Mouse (Mus musculus) Muller cell, postnatal 12 days (primary cell): ENCODE results near the gene Rad9a.

ENCODE experiments used
- DNase-seq: peaks from one replicate; pipeline ENCODE4 v3.0.0-alpha.2; 2015; ENCODE audit errors: inconsistent ontology term

The Rad9a gene

DNA sequence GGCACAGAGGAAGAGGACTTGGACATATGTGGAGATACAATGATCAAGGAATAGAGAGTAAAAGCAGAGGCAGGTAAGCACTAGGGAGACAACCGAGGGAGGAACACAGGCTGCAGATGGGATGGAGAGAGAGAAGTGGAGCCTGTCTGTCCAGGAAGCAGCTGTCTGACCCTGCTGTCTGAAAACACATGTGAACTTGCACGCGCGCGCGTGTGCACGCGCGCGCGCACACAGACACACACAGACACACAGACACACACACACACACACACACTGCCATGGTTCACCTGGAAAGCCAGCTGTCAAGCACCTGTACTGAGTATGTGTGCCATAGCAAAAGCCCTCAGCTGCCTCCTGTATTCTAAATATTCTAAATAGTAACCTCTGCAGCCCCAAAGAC is 16.8 kb upstream of the Rad9a start:
- DNase-seq: no peak

DNA sequence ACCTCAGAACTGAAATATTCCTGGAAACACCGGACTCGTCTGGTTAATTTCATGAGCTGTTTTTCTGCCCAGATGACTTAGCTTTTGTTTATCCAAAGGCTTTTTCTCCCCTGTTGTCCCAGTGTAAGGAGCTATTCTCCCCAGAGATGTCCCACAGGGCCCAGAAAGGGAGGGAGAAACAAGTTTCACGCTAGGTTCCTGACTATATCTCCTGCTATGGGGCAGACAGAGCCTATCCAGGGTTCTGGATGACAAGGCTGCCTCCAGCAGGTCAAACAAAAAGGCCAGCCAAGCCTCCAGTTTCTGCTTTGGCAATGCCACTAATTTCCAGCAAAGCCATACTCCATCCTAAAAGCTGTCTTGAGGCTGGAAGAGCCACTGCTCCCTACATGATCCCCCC is 16.4 kb upstream of the Rad9a start:
- DNase-seq: no peak

DNA sequence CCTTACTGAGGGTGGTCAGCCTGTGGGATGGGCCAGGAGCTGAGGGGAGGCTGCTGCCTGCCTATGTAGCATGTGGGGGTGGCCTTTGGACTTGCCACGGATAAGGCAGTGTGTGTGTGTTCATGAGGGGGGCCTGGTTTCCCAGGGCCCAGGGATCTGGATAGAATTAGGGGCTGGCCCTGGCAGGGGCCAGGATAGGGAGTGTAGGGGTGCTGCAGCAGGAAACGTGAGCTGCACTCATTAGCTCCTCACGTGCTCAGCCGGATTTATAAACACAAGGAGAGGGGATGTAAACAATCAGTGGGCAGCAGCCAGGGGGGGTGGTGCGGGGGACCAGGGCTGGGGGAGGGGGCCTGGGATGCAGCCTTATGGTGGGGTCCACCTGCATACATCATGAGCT is 15.7 kb upstream of the Rad9a start:
- DNase-seq: no peak

DNA sequence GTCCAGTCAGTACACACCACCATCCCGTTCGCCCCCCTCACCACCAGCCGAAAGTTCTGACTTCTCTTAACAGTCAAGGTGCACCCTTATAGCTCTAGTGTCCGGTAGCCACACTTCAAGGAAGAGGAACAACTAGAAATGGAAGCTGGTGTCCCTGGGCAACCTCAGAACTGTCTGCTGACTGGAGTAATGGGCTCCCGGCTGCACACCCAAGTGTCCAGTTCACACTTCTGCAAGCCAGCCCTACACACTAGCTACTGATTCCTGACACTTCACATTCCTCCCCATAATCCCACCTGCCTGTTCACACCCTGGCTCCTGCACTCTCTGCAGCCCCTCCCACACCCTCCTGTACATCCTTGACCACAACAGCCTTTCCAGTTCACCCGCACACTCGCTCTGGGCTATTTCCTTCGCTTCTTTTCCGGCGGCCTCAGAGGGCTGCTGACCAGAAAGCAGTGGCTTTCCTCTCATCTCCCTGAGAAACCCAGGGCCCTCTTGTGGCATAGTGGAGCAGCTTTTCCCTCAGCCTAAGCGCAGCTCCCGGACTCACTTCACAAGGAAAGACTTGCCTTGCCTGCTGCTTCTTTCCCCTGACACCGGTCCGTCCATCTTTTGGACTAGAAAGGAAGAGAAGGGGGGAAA is 14.7 kb upstream of the Rad9a start:
- DNase-seq: peak; percentile 58

DNA sequence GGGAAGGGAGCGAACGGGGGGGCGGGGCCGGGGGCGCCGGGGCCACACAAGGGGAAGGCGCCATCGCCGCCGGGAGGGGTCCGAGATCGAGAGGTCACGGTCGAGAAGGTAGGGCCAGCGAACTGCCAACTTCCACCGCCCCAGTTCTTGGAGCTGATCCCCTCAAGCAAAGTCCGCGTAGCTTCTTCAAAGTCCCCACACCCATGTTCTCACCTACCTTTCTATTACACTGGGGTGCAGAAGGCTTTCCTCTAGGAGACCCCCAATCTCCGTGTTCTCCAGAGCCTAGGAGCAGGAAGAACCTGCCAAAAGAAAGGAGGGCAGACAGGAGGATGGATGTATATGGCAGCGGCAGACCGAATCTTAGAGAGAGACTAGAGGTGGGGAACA is 14.0 kb upstream of the Rad9a start:
- DNase-seq: no peak

DNA sequence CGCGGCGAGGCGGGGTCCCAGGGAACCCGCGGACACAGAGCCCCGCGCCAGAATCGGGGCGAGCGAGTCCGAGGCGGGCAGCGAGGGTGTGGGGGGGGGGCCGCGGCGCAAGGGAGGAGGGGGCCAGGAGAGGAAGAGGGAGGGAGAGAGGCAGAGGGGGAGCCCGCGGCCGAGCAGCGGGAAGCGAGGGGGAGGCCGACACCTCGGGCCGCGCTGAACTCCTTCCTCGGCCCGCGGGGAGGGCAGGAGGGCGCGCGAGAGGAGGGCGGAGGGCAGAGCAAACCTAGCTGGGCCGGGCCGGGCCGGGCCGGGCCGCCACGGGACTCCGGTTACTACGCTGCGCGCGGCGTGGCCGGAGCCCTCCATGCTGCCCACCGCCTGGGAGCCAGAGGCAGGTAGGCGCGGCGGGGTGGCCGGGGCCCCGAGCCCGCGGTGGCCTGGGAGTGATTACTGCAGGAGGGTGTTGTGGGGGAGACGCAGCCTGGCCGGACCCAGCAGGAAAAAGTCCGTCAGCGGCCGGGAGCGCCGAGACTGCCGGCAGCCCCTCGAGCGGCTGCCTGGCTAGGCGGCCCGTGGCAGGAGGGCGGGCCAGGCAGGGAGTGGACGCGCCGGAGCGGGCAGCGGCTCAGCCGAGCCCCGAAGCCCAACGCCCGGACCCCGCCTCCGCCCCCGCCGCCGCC is 13.4 kb upstream of the Rad9a start:
- DNase-seq: peak; percentile 70

DNA sequence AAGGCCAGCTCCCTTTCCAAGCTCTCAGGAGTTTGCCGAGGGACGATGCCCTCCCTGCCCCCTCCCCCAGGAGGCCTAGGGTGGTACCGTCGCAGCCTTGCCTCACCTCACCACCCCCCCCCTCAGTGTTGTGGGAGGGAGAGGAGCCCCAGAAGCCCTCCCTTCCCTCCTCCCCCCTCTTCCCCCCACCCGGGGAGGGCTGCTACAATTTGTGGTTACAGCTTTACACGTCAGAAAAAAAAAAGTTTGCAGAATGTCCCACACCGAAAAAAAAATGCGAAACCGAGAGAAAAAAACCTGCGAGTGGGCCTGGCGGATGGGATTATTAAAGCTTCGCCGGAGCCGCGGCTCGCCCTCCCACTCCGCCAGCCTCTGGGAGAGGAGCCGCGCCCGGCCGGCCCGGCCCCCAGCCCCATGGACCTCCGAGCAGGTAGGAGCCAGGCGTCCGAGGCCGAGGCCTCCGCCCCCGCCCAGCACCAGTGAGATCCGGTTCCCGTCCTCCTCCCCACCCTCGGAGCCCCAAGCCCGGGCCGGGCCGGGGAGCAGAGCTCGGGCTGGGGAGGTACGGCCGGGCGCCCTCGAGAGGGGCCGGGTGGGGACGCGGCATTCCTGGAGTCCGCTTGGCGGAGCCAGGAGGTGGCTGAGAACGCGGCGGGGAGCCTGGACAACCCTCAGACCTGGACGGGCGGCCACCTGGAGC is 12.8 kb upstream of the Rad9a start, which contains the start of the genes Clcf1 and AC109138.7:
Gene Clcf1 (plus strand): TSS at position 168 of the 700 bp plus-strand sequence.
Gene AC109138.7 (plus strand): TSS at position 287 of the 700 bp plus-strand sequence.
- peak; percentile 97 for DNase-seq

DNA sequence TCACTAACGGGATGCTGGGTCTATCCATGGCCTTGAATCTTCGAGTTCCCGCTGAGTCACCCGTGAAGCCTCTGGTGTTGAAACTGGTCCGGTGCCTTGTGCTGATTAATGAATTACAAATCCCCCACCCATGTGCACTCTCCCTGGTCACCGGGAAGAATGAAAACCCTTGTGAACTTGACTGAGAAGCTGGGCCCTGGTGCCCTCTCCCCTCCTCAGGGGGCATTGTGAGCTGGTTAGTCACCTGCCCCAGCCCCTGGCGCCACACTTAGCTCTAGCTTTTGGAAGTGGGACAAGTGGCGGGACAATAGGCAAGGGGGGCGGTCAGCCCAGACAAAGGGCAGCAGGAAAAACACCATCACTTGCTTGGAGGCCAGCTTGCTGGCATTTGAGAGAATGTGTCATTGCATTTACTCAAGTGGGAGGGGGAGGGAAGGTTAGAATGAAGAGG is 12.1 kb upstream of the Rad9a start:
- peak; percentile 99 for DNase-seq

DNA sequence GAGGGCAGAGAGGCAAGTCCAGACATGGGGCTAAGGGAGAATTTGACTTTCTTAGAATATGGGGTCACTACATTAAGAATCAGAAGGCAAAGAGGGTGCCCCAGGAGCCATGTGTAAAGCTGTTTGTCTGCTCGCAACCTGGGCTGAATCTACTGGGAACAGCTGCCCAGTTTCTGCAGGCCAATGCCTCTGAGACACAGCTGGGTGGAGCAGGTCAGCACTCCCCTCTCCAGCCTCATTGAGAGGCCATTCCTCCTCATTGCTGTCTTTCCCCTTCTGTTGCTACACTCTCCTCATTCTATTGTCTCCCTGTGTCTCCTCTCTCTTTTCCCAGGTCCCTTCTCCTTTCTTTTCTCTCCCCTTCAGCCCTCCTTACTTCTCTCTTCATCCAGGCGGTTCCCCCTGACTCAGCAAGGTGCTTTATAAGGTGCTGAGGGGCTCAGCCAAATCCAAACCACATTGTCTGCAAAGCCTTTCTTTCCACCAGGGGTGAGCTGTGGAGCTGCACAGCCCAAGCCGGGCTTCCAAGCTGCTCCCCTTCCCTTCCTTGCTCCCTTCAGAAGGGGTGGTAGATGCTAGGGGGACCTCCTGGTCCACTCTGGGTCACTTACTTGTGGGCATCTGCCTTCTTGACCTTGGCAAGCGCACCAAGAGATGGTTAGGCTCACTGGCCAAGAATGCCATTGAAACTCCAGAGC is 10.6 kb upstream of the Rad9a start:
- DNase-seq: no peak

DNA sequence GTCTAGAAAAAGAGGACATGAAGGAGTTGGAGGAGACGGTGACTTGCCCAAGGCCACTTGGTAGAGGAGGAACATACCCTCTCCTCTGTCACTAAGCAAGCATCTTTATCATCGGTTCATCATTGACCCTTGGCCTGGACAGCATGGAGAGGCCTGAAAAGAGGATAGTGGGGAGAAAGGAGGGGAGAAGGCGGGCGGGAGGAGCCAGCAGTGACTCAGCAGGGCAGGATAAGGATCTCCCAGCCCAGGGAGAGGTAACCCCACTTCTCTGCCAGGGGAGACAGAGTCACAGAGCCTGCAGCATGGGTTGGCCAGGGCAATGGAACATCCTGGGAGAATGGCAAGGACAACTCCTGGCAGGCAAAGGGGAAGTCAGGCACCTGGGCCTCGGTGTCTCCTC is 7.1 kb upstream of the Rad9a start:
- no peak for DNase-seq

DNA sequence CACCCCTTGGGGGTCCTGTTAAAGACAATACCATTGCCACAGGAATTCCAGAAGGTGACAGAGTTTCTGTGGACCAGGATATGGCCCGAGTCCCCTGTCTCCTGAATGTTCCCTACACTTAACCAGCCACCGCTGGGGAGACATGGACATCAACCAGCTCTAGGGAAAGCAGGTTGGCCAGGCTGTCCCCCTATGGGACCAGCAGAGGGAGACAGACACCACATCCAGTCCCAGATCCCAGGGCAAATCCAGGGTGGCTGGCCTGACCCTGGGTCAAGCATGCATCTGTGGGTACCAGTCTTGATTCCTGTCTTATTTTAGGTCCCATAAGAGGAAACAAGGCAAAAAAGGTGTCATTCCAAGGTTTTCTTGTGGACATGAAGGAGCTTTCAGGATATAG is 5.5 kb upstream of the Rad9a start:
- peak; percentile 77 for DNase-seq

DNA sequence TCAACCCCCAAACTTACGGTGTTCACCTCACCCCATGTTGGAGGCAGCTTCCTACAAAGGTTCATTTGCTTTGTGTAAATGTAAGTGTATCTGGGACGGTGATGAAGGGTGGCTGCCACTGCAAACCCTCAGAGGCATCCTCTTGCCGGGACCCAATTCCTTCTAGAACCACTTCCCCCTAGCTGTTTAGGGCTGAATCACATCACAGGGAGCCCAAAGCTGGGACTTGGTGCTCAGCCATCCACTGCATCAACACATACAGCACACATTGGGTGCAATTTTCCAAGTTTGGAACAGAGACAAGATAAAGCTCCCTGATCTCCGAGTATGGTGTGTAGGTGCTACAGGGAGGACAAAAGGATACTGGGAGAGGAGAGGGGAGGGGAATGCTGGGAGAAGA is 3.4 kb upstream of the Rad9a start:
- DNase-seq: no peak

DNA sequence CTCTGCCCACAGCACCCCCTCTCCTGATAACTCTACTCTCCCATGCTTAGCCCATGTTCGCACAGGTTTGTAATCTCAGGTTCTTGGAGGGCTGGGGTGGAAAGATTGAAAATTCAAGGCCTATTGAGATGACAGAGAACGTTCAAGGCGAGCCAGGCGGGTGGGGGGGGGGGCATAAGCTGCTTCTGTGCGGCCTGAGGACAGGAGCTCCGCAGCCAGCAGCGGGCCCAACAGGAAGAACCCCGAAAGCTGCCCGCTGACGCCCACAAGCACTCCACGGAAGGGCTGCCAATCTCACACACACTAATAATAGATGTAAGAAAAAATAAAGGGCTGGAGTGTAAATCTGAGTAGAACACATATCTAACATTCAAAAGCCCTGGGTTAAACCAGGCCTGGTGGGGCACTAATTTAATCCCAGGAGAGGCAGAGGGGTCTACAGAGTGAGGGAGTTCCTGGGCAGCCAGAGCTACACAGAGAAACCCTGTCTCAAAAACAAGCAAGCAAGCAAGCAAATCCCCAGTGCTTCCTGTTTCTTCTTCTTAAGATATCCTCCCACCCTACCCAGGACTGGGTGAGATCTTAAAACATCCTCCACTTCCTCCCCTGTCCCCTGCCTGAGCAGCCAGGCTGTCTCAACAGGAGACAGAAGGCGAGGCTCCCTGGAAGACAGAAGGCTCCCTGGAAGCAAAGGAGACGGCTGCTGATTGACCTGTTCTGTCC is 2.3 kb upstream of the Rad9a start:
- DNase-seq: no peak

DNA sequence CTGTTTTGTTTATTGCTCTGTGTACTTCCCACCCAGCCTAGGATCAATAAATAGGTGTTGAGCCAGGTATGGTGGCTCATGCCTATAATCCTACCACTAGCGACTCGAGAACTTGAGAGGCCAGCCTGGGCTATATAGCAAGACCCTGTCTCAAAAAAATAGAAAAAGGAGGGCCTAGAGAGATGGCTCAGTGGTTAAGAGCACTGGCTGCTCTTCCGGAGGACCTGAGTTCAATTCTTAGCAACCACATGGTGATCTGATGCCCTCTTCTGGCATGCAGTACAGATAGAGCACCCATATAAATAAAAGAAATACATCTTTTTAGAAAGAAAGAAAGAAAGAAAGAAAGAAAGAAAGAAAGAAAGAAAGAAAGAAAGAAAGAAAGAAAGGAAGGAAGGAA is 1.7 kb upstream of the Rad9a start:
- DNase-seq: no peak

DNA sequence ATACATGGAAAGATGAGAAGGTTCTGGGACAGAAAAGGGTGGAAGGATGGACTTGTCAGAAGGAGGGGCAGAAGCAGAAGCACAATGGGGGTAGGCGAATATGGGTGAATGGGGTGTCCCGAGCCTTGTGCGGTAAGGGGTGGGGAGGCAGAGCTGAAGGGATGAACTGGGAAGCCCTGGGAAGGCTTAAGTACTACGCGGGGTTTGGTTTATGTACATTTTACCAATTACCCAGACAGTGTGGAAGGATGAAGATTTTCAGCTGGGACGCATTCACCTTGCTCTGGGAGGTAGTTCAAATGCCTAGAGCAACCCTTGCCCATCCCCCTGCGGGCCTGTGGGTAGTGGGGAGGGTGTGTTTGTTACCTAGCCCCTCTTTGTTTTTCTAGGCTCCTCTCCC is 687 bp upstream of the Rad9a start:
- DNase-seq: no peak

DNA sequence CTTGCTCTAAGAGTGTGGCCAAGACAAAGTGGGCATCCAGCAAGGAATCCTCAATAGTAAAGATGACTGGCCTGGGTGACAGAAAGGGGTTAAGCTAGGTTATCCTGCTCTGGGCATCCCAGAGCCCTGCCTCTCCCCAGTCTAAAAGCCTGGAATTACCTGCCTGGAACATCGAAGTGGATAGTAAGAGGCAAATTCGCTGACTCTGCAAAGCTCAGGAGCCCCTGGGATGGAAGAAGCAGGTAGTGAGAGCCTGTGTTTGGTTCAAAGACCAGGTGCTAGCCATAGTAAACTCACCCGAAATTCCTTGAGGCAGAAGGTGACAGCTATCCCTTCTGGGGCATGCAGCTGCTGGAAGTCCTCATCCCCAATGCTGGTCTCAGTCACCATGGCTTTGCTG is 4.3 kb downstream of the Rad9a start:
- no peak for DNase-seq

DNA sequence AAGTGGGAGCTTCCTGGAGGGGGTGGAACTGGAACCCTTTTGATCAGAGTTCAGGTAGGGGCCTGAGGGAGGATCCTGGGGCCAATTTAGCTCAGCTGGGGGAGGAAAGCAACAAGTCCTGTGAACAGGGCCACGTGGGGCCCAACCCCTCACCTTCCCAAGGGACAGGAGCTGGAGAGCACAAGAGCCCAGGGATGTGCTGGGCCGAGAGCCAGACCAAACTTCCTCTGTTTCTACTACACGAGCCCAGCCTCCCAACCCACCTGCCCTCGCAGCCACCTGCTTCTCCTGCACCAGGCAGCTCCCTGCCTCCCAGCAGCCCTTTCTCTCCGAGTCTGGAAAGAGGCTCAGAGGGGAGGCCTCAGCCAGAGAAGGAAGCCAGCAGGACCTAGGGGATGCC is 4.9 kb downstream of the Rad9a start:
- no peak for DNase-seq

DNA sequence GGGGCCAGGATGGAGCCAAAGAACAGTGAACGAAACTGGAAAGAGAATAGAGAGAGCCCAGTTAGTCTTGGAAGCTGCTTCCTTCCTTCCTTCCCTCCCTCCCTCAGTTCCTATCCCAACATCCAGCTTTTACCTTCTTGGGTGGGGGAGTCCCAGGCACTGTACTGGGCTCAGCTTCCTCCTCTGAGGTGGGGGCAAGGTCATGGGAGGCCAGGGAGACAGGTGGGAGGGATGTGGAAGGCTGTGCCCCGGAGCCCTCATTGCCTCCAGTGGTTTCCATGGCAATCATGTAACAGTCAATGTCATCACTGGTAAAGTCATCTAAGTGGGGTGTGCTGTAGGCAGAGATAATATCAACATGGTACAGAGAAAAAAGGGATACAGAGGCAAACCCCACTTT is 5.4 kb downstream of the Rad9a start:
- no peak for DNase-seq

DNA sequence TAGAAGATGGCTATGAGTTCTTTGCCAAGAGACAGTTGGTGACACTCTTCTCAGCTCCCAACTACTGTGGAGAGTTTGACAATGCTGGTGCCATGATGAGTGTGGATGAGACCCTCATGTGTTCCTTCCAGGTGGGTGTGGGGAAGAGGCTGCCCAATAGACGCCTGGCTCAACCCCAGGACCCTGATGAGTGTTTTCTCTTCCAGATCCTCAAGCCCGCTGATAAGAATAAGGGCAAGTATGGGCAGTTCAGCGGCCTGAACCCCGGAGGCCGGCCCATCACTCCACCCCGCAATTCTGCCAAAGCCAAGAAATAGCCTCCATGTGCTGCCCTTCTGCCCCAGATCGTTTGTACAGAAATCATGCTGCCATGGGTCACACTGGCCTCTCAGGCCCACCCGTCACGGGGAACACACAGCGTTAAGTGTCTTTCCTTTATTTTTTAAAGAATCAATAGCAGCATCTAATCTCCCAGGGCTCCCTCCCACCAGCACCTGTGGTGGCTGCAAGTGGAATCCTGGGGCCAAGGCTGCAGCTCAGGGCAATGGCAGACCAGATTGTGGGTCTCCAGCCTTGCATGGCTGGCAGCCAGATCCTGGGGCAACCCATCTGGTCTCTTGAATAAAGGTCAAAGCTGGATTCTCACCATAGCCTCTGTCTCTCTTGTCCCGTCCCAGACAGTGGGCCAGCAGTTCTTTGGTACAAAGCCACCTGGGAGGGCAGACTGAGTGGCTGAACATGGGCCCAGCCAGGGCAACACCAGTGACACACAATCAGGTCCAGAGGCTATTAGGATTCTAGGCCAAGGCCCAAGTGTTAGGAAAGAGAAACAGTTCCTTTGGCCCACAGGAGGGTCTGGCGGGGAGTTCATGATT is 6.4 kb downstream of the Rad9a start:
- peak; percentile 50 for DNase-seq

DNA sequence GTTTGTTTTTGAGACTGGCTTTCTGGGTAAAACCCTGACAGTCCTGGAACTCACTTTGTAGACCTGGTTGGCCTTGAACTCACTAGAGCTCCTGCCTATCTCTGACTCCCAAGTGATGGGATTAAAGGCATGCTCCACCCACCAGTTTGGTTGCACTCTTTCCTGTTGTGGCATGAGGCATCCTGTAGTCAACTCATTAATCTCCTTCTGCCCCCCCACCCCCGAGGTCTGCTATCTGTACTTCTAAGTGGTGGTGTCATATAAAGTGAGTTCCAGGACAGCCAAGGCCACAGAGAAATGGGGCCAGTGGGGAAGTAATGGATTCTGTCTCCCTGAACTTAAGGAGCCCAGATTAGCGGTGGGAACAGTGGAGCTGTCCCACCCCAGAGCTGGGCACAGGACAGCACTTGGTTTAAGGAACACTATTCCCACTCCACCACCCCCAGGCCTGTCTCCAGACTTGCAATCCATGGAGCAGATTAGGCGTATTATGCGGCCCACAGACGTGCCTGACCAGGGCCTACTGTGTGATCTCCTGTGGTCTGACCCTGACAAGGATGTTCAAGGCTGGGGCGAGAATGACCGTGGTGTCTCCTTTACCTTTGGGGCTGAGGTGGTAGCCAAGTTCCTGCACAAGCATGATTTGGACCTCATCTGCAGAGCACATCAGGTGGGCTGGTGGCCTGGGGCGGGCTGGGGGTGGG is 7.3 kb downstream of the Rad9a start:
- no peak for DNase-seq
